Comparison of ENCODE assay signal across 10 mouse cellular contexts in genomic region chr14:54108311-54109074, GRCm38 (mm10).
A peak's percentile ranks its signal among the peaks of the same experiment; 100 is the strongest.
DNase-seq lines count a peak whose midpoint lies in the region; ATAC-seq lines count a peak whose summit lies in the region.
"Had no signal": no experiment of that assay in that cellular context is flagged by ENCODE, and none has a peak within 500 bp of the region (broad histone marks: within the 10 kb centered on the region; RNA-seq: fewer than 3 reads in every experiment).

No protein-coding gene starts in this region.

- no peak overlapping the region for H3K4me3 ChIP-seq in heart, embryonic 14.5 days (ENCODE audit: control insufficient read depth in 1 of 2, insufficient read depth in 1 of 2, low read depth in 1 of 2, low read length in 2 of 2)
- no peak overlapping the region for H3K4me3 ChIP-seq in neural tube, embryonic 14.5 days (ENCODE audit: low read depth, low read length)
- H3K4me3 ChIP-seq: embryonic facial prominence, embryonic 12.5 days had no signal

- peak overlapping the region in 1 of 2 experiments; percentile 12; a peak in 1 of 4 replicates for H3K27ac ChIP-seq in heart, embryonic 14.5 days (replicated peaks in 1 of 2; ENCODE audit: control insufficient read depth in 1 of 2, insufficient read depth in 1 of 2, low read depth in 2 of 2, low read length in 2 of 2)
- H3K27ac ChIP-seq in neural tube, embryonic 14.5 days (ENCODE audit: low read depth, low read length) = no peak overlapping the region
- H3K27ac ChIP-seq: embryonic facial prominence, embryonic 12.5 days; macrophage had no signal

- 8% methylated on average over 9 of the region's 9 CpGs for WGBS in heart, embryonic 14.5 days
- WGBS in neural tube, embryonic 14.5 days = 9% methylated on average over 9 of the region's 9 CpGs

- H3K4me2 ChIP-seq in heart, embryonic 14.5 days (ENCODE audit: low read length) = peak overlapping the region; percentile 42
- no peak overlapping the region for H3K4me2 ChIP-seq in neural tube, embryonic 14.5 days (ENCODE audit: low read depth, low read length)
- H3K4me2 ChIP-seq: embryonic facial prominence, embryonic 12.5 days had no signal

- ATAC-seq in cerebellum, adult (ENCODE audit: insufficient number of reproducible peaks, low FRiP score, low TSS enrichment) = no peak
- ATAC-seq in heart, embryonic 14.5 days (ENCODE audit: insufficient number of reproducible peaks, insufficient read depth, low FRiP score, low read depth) = no peak
- ATAC-seq in neural tube, embryonic 14.5 days (ENCODE audit: low read depth) = peak; percentile 60; the same call in 1 of the 2 replicates
- no peak for ATAC-seq in CD4-positive, CD25-positive, alpha-beta regulatory T cell, adult 4 months

- peaks cover 6 to 23% of the 10 kb centered on the region in 2 experiments for H3K4me1 ChIP-seq in heart, embryonic 14.5 days (ENCODE audit: control insufficient read depth in 2 of 2, insufficient read depth in 2 of 2, low read length in 2 of 2)
- H3K4me1 ChIP-seq in neural tube, embryonic 14.5 days (ENCODE audit: control insufficient read depth, insufficient read depth, low read length) = peaks cover 8% of the 10 kb centered on the region; the same call in 1 of the 2 replicates

- peak; percentile 1 for DNase-seq in cerebellum, adult 8-10 months
- peak; percentile 21 for DNase-seq in thymus, postnatal 0 days (ENCODE audit: low spot score)
- no peak for DNase-seq in thymus, postnatal 4 days
- DNase-seq in kidney, postnatal 14 days = peak; percentile 91

- H3K9ac ChIP-seq in heart, embryonic 14.5 days (ENCODE audit: low read length) = no peak overlapping the region
- no peak overlapping the region for H3K9ac ChIP-seq in neural tube, embryonic 14.5 days (replicated peaks; ENCODE audit: low read depth, low read length)
- H3K9ac ChIP-seq: embryonic facial prominence, embryonic 12.5 days had no signal

- H3K27me3 ChIP-seq in heart, embryonic 14.5 days (ENCODE audit: control insufficient read depth, insufficient read depth, low read length) = no peaks in the 10 kb centered on the region
- no peaks in the 10 kb centered on the region for H3K27me3 ChIP-seq in neural tube, embryonic 14.5 days (ENCODE audit: control insufficient read depth, insufficient read depth, low read length)
- H3K27me3 ChIP-seq: embryonic facial prominence, embryonic 12.5 days had no signal

- H3K9me3 ChIP-seq in heart, embryonic 14.5 days (ENCODE audit: control insufficient read depth, low read length) = no peaks in the 10 kb centered on the region
- H3K9me3 ChIP-seq in neural tube, embryonic 14.5 days (ENCODE audit: control insufficient read depth, low read length) = no peaks in the 10 kb centered on the region
- H3K9me3 ChIP-seq: embryonic facial prominence, embryonic 12.5 days had no signal

- no peaks in the 10 kb centered on the region for H3K36me3 ChIP-seq in heart, embryonic 14.5 days (ENCODE audit: control insufficient read depth, insufficient read depth, low read length)
- H3K36me3 ChIP-seq in neural tube, embryonic 14.5 days (ENCODE audit: control insufficient read depth, insufficient read depth, low read length) = no peaks in the 10 kb centered on the region
- H3K36me3 ChIP-seq: embryonic facial prominence, embryonic 12.5 days had no signal
